Mouse (Mus musculus): Measurements from ENCODE around the gene Cntd1.

DNA sequence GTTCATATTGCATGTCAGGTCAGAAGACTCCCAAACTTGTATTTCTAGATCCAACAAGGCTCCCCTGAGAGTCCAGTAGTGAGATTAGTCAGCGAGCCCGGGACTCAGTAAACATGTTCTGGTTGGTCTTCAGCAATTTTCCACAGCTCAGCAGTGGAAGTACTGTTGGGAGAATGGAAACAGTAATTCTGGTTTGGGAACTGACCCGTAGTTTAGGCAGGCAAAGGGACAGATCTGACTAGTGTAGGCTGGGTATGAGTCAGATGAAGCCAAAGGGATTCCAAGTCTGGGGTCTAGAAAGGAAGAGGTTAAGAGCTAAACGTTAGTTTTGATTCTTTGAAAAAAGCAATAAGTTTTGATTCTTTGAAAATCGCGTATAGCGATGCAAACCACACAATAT, 25.9 kb upstream of the Cntd1 start:
- no peak for TF ChIP-seq CTCF (IDR thresholded peaks at IDR 0.05; ENCODE audit: insufficient read depth, low read depth, low read length)
- no peak for TF ChIP-seq POLR2A (IDR thresholded peaks at IDR 0.05; ENCODE audit: insufficient read depth, low read depth, low read length)

Measured in olfactory bulb, adult 2 months (tissue).